Mouse (Mus musculus) spleen, adult 2 months (tissue): Measurements from ENCODE around the gene Epm2a.

Experiments used
- CTCF ChIP-seq: fragments of 200-500 bp; IDR thresholded peaks from 2 replicates; pipeline ENCODE4 v1.5.1; 2011; ENCODE audit warnings: mild to moderate bottlenecking, inconsistent platforms; ENCODE audit not compliant: insufficient read depth, insufficient read length, insufficient replicate concordance; ENCODE audit errors: extremely low read depth
- POLR2A ChIP-seq: fragments of 200-500 bp; IDR thresholded peaks from 2 replicates; pipeline ENCODE4 v1.6.1; 2011; ENCODE audit warnings: low read depth, low read length, inconsistent platforms

DNA sequence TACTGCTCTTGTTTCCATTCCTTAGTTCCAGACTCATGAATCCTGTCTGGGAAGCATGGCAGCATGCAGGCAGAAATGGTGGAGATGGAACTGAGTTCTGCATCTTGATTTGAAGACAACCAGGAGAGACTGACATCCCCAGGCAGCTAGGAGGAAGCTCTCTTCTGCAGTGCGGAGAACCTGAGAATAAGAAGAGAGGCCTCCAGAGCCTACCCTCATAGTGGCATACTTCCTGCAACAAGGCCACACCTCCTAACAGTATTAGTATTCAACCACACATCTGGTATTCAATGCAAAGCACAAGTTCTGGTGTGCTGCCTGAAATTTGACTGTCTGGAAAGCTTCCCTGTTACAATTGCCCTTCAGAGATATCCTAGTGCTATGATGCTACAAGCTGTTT lies 33.3 kb upstream of the Epm2a start:
- TF ChIP-seq CTCF (no peak), POLR2A (no peak)
